Comparison of ENCODE assay signal across 13 mouse cellular contexts in genomic region chr5:121594714-121595313, GRCm38 (mm10). TPM values are rescaled to one million over a fixed set of nuclear protein-coding genes. Genes with fewer than 3 reads are reported as not detected.
DNase-seq lines count a peak whose midpoint lies in the region; ATAC-seq and TF ChIP-seq lines count a peak whose summit lies in the region.
"Had no signal": no experiment of that assay in that cellular context is flagged by ENCODE, and none has a peak within 500 bp of the region (broad histone marks: within the 10 kb centered on the region; RNA-seq: fewer than 3 reads in every experiment).

No protein-coding gene starts in this region.

- no peaks in the 10 kb centered on the region for H3K36me3 ChIP-seq in heart, adult 2 months (ENCODE audit: control insufficient read depth, insufficient read depth, low read length)
- H3K36me3 ChIP-seq in midbrain, embryonic 11.5 days (ENCODE audit: control insufficient read depth, insufficient read depth, low read length) = no peaks in the 10 kb centered on the region
- no peaks in the 10 kb centered on the region for H3K36me3 ChIP-seq in midbrain, embryonic 10.5 days
- no peaks in the 10 kb centered on the region; the same call in 1 of the 2 replicates for H3K36me3 ChIP-seq in limb, embryonic 14.5 days (ENCODE audit: control insufficient read depth, insufficient read depth, low read length)
- H3K36me3 ChIP-seq in neural tube, embryonic 14.5 days (ENCODE audit: control insufficient read depth, insufficient read depth, low read length) = no peaks in the 10 kb centered on the region
- H3K36me3 ChIP-seq: heart, embryonic 12.5 days; stomach, embryonic 15.5 days had no signal

- peaks cover 29% of the 10 kb centered on the region for H3K4me1 ChIP-seq in heart, adult 2 months (ENCODE audit: control insufficient read depth, insufficient read depth, low read length)
- H3K4me1 ChIP-seq in midbrain, embryonic 11.5 days (ENCODE audit: control insufficient read depth, insufficient read depth, low read length) = peaks cover 10% of the 10 kb centered on the region; the same call in 1 of the 2 replicates
- peaks cover 30% of the 10 kb centered on the region for H3K4me1 ChIP-seq in midbrain, embryonic 10.5 days
- peaks cover 14% of the 10 kb centered on the region for H3K4me1 ChIP-seq in limb, embryonic 14.5 days (ENCODE audit: control insufficient read depth, insufficient read depth, low read length)
- peaks cover 10% of the 10 kb centered on the region; the same call in 1 of the 2 replicates for H3K4me1 ChIP-seq in neural tube, embryonic 14.5 days (ENCODE audit: control insufficient read depth, insufficient read depth, low read length)

- TF ChIP-seq EP300 in heart, adult 2 months (IDR thresholded peaks at IDR 0.05; ENCODE audit: insufficient read depth, low read depth, low read length) = no peak

- H3K9me3 ChIP-seq in midbrain, embryonic 11.5 days (ENCODE audit: control insufficient read depth, low read length) = no peaks in the 10 kb centered on the region
- no peaks in the 10 kb centered on the region for H3K9me3 ChIP-seq in midbrain, embryonic 10.5 days (replicated peaks)
- H3K9me3 ChIP-seq in limb, embryonic 14.5 days (ENCODE audit: control insufficient read depth, low read length) = no peaks in the 10 kb centered on the region
- no peaks in the 10 kb centered on the region for H3K9me3 ChIP-seq in neural tube, embryonic 14.5 days (ENCODE audit: control insufficient read depth, low read length)
- H3K9me3 ChIP-seq: heart, embryonic 12.5 days; stomach, embryonic 15.5 days had no signal

- peak overlapping the region; percentile 91 for H3K27ac ChIP-seq in heart, adult 2 months
- H3K27ac ChIP-seq in midbrain, embryonic 11.5 days (ENCODE audit: low read depth, low read length) = no peak overlapping the region
- no peak overlapping the region for H3K27ac ChIP-seq in midbrain, embryonic 10.5 days (replicated peaks)
- H3K27ac ChIP-seq in limb, embryonic 14.5 days (replicated peaks; ENCODE audit: low read depth, low read length) = no peak overlapping the region
- H3K27ac ChIP-seq in neural tube, embryonic 14.5 days (ENCODE audit: low read depth, low read length) = peak overlapping the region; percentile 80; the same call in 1 of the 2 replicates

- intact Hi-C loops in heart, adult 2 months (cut with DNase I) = no loop called here
- intact Hi-C loops in heart, postnatal 14 days (cut with DNase I) = no loop called here
- intact Hi-C loops in left cerebral cortex, postnatal 25 days (cut with DNase I) = no loop called here

- H3K4me3 ChIP-seq in heart, adult 2 months = no peak overlapping the region
- no peak overlapping the region for H3K4me3 ChIP-seq in midbrain, embryonic 11.5 days (ENCODE audit: low read depth, low read length)
- no peak overlapping the region for H3K4me3 ChIP-seq in midbrain, embryonic 10.5 days
- H3K4me3 ChIP-seq in limb, embryonic 14.5 days (replicated peaks; ENCODE audit: low read length) = no peak overlapping the region
- no peak overlapping the region for H3K4me3 ChIP-seq in neural tube, embryonic 14.5 days (ENCODE audit: low read depth, low read length)

- H3K27me3 ChIP-seq in heart, adult 2 months (ENCODE audit: control insufficient read depth, insufficient read depth, low read length) = no peaks in the 10 kb centered on the region
- no peaks in the 10 kb centered on the region for H3K27me3 ChIP-seq in midbrain, embryonic 11.5 days (ENCODE audit: control insufficient read depth, insufficient read depth, low read length)
- H3K27me3 ChIP-seq in midbrain, embryonic 10.5 days (ENCODE audit: low read depth, poor library complexity, severe bottlenecking) = peaks cover 25% of the 10 kb centered on the region
- no peaks in the 10 kb centered on the region for H3K27me3 ChIP-seq in limb, embryonic 14.5 days (ENCODE audit: control insufficient read depth, insufficient read depth, low read length)
- no peaks in the 10 kb centered on the region for H3K27me3 ChIP-seq in neural tube, embryonic 14.5 days (ENCODE audit: control insufficient read depth, insufficient read depth, low read length)
- H3K27me3 ChIP-seq: heart, embryonic 12.5 days; stomach, embryonic 15.5 days had no signal

- no peak for DNase-seq in heart, adult 2 months
- no peak for DNase-seq in heart, postnatal 14 days
- DNase-seq in midbrain, embryonic 11.5 days (ENCODE audit: low spot score, missing footprints) = peak; percentile 28
- no peak for DNase-seq in midbrain, embryonic 10.5 days (ENCODE audit: low spot score)
- no peak for DNase-seq in limb, embryonic 14.5 days (ENCODE audit: low spot score)
- no peak for DNase-seq in left cerebral cortex, postnatal 25 days (ENCODE audit: low spot score in 2 of 2)
- no peak for DNase-seq in ovary, postnatal 36 days (ENCODE audit: low spot score)
- DNase-seq: kidney, adult 11 months had no signal

- no peaks in the 10 kb centered on the region; the same call in 1 of the 2 replicates for H3K79me2 ChIP-seq in heart, adult 2 months (replicated peaks; ENCODE audit: control insufficient read depth, insufficient read depth, low read length)

- TF ChIP-seq CTCF in heart, adult 2 months (IDR thresholded peaks at IDR 0.05) = no peak

- WGBS in heart, adult 2 months = 58% methylated on average over 6 of the region's 6 CpGs
- WGBS in midbrain, embryonic 11.5 days = 91% methylated on average over 6 of the region's 6 CpGs
- WGBS in midbrain, embryonic 10.5 days = 87% methylated on average over 6 of the region's 6 CpGs
- 78% methylated on average over 6 of the region's 6 CpGs for WGBS in limb, embryonic 14.5 days
- 84% methylated on average over 6 of the region's 6 CpGs for WGBS in neural tube, embryonic 14.5 days

- ATAC-seq in midbrain, embryonic 11.5 days (ENCODE audit: low FRiP score) = no peak
- no peak for ATAC-seq in limb, embryonic 14.5 days (ENCODE audit: low FRiP score, low read depth)
- ATAC-seq in neural tube, embryonic 14.5 days (ENCODE audit: low read depth) = no peak

- no peak for TF ChIP-seq POLR2A in heart, adult 2 months (IDR thresholded peaks at IDR 0.05; ENCODE audit: insufficient read depth, low read depth, low read length)
- TF ChIP-seq POLR2A in limb, embryonic 14.5 days (IDR thresholded peaks at IDR 0.05; ENCODE audit: borderline replicate concordance, extremely low read depth, insufficient read depth, insufficient read length) = no peak

- H3K4me2 ChIP-seq in midbrain, embryonic 11.5 days = no peak overlapping the region
- peak overlapping the region; percentile 59; the same call in 1 of the 2 replicates for H3K4me2 ChIP-seq in limb, embryonic 14.5 days (replicated peaks; ENCODE audit: low read depth, low read length, severe bottlenecking)
- H3K4me2 ChIP-seq in neural tube, embryonic 14.5 days (ENCODE audit: low read depth, low read length) = peak overlapping the region; percentile 77; the same call in 1 of the 2 replicates

- no peak overlapping the region for H3K9ac ChIP-seq in heart, adult 2 months (ENCODE audit: low read depth, low read length)
- no peak overlapping the region for H3K9ac ChIP-seq in midbrain, embryonic 11.5 days (ENCODE audit: low read length)
- H3K9ac ChIP-seq in limb, embryonic 14.5 days (ENCODE audit: low read depth, low read length, severe bottlenecking) = no peak overlapping the region
- no peak overlapping the region for H3K9ac ChIP-seq in neural tube, embryonic 14.5 days (replicated peaks; ENCODE audit: low read depth, low read length)
- H3K9ac ChIP-seq: stomach, embryonic 15.5 days had no signal

RNA-seq across cellular contexts. Expression of gene Aldh2, which starts 1.2 kb away (rescaled TPM):
- total RNA-seq in heart, adult 2 months (2021) = 100 to 1,000 TPM; 339 to 371 TPM
- polyA plus RNA-seq in heart, adult 2 months (2012; rRNA removed) = 433 and 501 TPM in 2 replicates
- total RNA-seq in heart, postnatal 14 days (2021) = 100 to 1,000 TPM; 133 to 162 TPM
- polyA plus RNA-seq in midbrain, embryonic 11.5 days (2014; fragmentation: Nextera tagmentation; extraction: Ambion mirVana) = 53.3 and 54.9 TPM in 2 replicates
- polyA plus RNA-seq in midbrain, embryonic 10.5 days (2016; fragmentation: Nextera tagmentation; extraction: Ambion mirVana) = 104 and 111 TPM in 2 replicates
- 328 and 418 TPM in 2 replicates for polyA plus RNA-seq in limb, embryonic 14.5 days (2012; rRNA removed)
- polyA plus RNA-seq in limb, embryonic 14.5 days (2014; fragmentation: Nextera tagmentation; extraction: Ambion mirVana) = 108 and 134 TPM in 2 replicates
- polyA plus RNA-seq in neural tube, embryonic 14.5 days (2014; fragmentation: Nextera tagmentation; extraction: Ambion mirVana) = 39.0 and 66.5 TPM in 2 replicates
- total RNA-seq in left cerebral cortex, postnatal 25 days (2021) = 100 to 1,000 TPM in 1 of 2 experiments, 10 to 100 TPM in 1; 99.7 to 104 TPM

RNA-seq across cellular contexts. Expression of gene Acad12, which starts 23.9 kb away (rescaled TPM):
- total RNA-seq in heart, adult 2 months (2021) = 10 to 100 TPM; 68.2 to 80.2 TPM
- 85.7 and 125 TPM in 2 replicates for polyA plus RNA-seq in heart, adult 2 months (2012; rRNA removed)
- 10 to 100 TPM; 39.8 to 41.0 TPM for total RNA-seq in heart, postnatal 14 days (2021)
- polyA plus RNA-seq in midbrain, embryonic 11.5 days (2014; fragmentation: Nextera tagmentation; extraction: Ambion mirVana) = 1.5 TPM in 2 replicates
- polyA plus RNA-seq in midbrain, embryonic 10.5 days (2016; fragmentation: Nextera tagmentation; extraction: Ambion mirVana) = 2.1 TPM in 2 replicates
- polyA plus RNA-seq in limb, embryonic 14.5 days (2012; rRNA removed) = 2.0 and 3.2 TPM in 2 replicates
- polyA plus RNA-seq in limb, embryonic 14.5 days (2014; fragmentation: Nextera tagmentation; extraction: Ambion mirVana) = 1.6 and 2.1 TPM in 2 replicates
- 1.1 and 2.1 TPM in 2 replicates for polyA plus RNA-seq in neural tube, embryonic 14.5 days (2014; fragmentation: Nextera tagmentation; extraction: Ambion mirVana)
- 1 to 10 TPM; 4.9 to 7.9 TPM for total RNA-seq in left cerebral cortex, postnatal 25 days (2021)

RNA-seq across cellular contexts. Expression of gene Mapkapk5, which starts 49.1 kb away (rescaled TPM):
- total RNA-seq in heart, adult 2 months (2021) = 10 to 100 TPM; 79.8 to 84.2 TPM
- polyA plus RNA-seq in heart, adult 2 months (2012; rRNA removed) = 33.0 and 67.7 TPM in 2 replicates
- total RNA-seq in heart, postnatal 14 days (2021) = 10 to 100 TPM; 60.7 to 61.7 TPM
- polyA plus RNA-seq in midbrain, embryonic 11.5 days (2014; fragmentation: Nextera tagmentation; extraction: Ambion mirVana) = 52.1 and 53.5 TPM in 2 replicates
- 45.5 and 49.4 TPM in 2 replicates for polyA plus RNA-seq in midbrain, embryonic 10.5 days (2016; fragmentation: Nextera tagmentation; extraction: Ambion mirVana)
- polyA plus RNA-seq in limb, embryonic 14.5 days (2012; rRNA removed) = 89.2 and 110 TPM in 2 replicates
- polyA plus RNA-seq in limb, embryonic 14.5 days (2014; fragmentation: Nextera tagmentation; extraction: Ambion mirVana) = 60.4 and 61.6 TPM in 2 replicates
- polyA plus RNA-seq in neural tube, embryonic 14.5 days (2014; fragmentation: Nextera tagmentation; extraction: Ambion mirVana) = 69.8 and 75.5 TPM in 2 replicates
- 10 to 100 TPM; 66.7 TPM for total RNA-seq in left cerebral cortex, postnatal 25 days (2021)

RNA-seq across cellular contexts. Expression of gene Adam1a, which starts 49.5 kb away (rescaled TPM):
- total RNA-seq in heart, adult 2 months (2021) = 1 to 10 TPM; 1.0 to 2.5 TPM
- 3.4 and 3.9 TPM in 2 replicates for polyA plus RNA-seq in heart, adult 2 months (2012; rRNA removed)
- 1 to 10 TPM; 3.4 to 3.5 TPM for total RNA-seq in heart, postnatal 14 days (2021)
- 2.2 and 3.0 TPM in 2 replicates for polyA plus RNA-seq in midbrain, embryonic 11.5 days (2014; fragmentation: Nextera tagmentation; extraction: Ambion mirVana)
- polyA plus RNA-seq in midbrain, embryonic 10.5 days (2016; fragmentation: Nextera tagmentation; extraction: Ambion mirVana) = 1.4 and 1.8 TPM in 2 replicates
- polyA plus RNA-seq in limb, embryonic 14.5 days (2012; rRNA removed) = 14.7 and 15.3 TPM in 2 replicates
- polyA plus RNA-seq in limb, embryonic 14.5 days (2014; fragmentation: Nextera tagmentation; extraction: Ambion mirVana) = 1.3 and 1.9 TPM in 2 replicates
- polyA plus RNA-seq in neural tube, embryonic 14.5 days (2014; fragmentation: Nextera tagmentation; extraction: Ambion mirVana) = 6.8 and 6.9 TPM in 2 replicates
- total RNA-seq in left cerebral cortex, postnatal 25 days (2021) = 10 to 100 TPM in 1 of 2 experiments, 1 to 10 TPM in 1; 9.0 to 11.6 TPM

RNA-seq across cellular contexts. Expression of gene Gm42878, which starts 49.5 kb away (rescaled TPM):
- under 1 TPM in 1 of 2 experiments, not detected in 1; 0.63 TPM for total RNA-seq in heart, adult 2 months (2021)
- polyA plus RNA-seq in heart, adult 2 months (2012; rRNA removed) = 0.16 and 0.79 TPM in 2 replicates
- total RNA-seq in heart, postnatal 14 days (2021) = not detected
- polyA plus RNA-seq in midbrain, embryonic 11.5 days (2014; fragmentation: Nextera tagmentation; extraction: Ambion mirVana) = not detected in 2 replicates
- polyA plus RNA-seq in midbrain, embryonic 10.5 days (2016; fragmentation: Nextera tagmentation; extraction: Ambion mirVana) = not detected in 2 replicates
- polyA plus RNA-seq in limb, embryonic 14.5 days (2012; rRNA removed) = 0.28 and 0.31 TPM in 2 replicates
- polyA plus RNA-seq in limb, embryonic 14.5 days (2014; fragmentation: Nextera tagmentation; extraction: Ambion mirVana) = 0.69 TPM in 1 of 2 replicates, not detected in the other
- not detected in 2 replicates for polyA plus RNA-seq in neural tube, embryonic 14.5 days (2014; fragmentation: Nextera tagmentation; extraction: Ambion mirVana)
- not detected for total RNA-seq in left cerebral cortex, postnatal 25 days (2021)
- total RNA-seq: megakaryocyte, adult 5-6 weeks; neutrophil, adult 5-6 weeks had no signal
- polyA plus RNA-seq: heart, embryonic 12.5 days; stomach, embryonic 15.5 days had no signal

Comparison
In these comparisons a context has a peak if more than half of its experiments do, and no peak if none do; other contexts are left out.
1. H3K27ac ChIP-seq: peak in heart, adult 2 months (single experiment) and neural tube, embryonic 14.5 days (single experiment); none in midbrain, embryonic 11.5 days (single experiment), midbrain, embryonic 10.5 days (single experiment) and limb, embryonic 14.5 days (single experiment).
2. RNA of gene Acad12, which starts 23.9 kb away (polyA plus RNA-seq): 85.7 to 125 TPM in heart, adult 2 months; 2.1 TPM in midbrain, embryonic 10.5 days, 1.6 to 3.2 TPM in limb, embryonic 14.5 days, 1.5 TPM in midbrain, embryonic 11.5 days and 1.1 to 2.1 TPM in neural tube, embryonic 14.5 days; every median in the first group is over 10 times any median in the second.